Mouse (Mus musculus) hindbrain, postnatal 0 days (tissue): ENCODE results near the gene Ppil3. TPM values are rescaled to one million over a fixed set of nuclear protein-coding genes. Genes with fewer than 3 reads are reported as not detected.

Source experiments
- ATAC-seq: fragments of 200-750 bp; cut with Nextera tagmentation; 2 replicates; pipeline ENCODE4 v1.8.0; 2017; ENCODE audit warnings: mild to moderate bottlenecking, moderate TSS enrichment, moderate library complexity
- DNase-seq: peaks from one replicate; pipeline ENCODE4 v3.0.0-alpha.2; 2015; ENCODE audit warnings: low spot score
- H3K27ac ChIP-seq: fragments of 300-500 bp; sonication (generic); 2 replicates; pipeline ENCODE4 v1.5.1; 2014; ENCODE audit warnings: mild to moderate bottlenecking
- H3K27me3 ChIP-seq: fragments of 300-500 bp; sonication (generic); 2 replicates; pipeline ENCODE4 v1.6.1; 2014; ENCODE audit warnings: low read length, mixed read lengths; ENCODE audit not compliant: insufficient read depth
- H3K36me3 ChIP-seq: fragments of 300-500 bp; sonication (generic); 2 replicates; pipeline ENCODE4 v1.6.1; 2014; ENCODE audit warnings: low read length, mixed read lengths; ENCODE audit not compliant: insufficient read depth
- H3K4me1 ChIP-seq: fragments of 300-500 bp; sonication (generic); 2 replicates; pipeline ENCODE4 v1.6.1; 2014; ENCODE audit warnings: antibody characterized with exemption, low read length, mixed read lengths; ENCODE audit not compliant: insufficient read depth
- H3K4me2 ChIP-seq: fragments of 300-500 bp; sonication (generic); 2 replicates; pipeline ENCODE4 v1.6.1; 2014; ENCODE audit warnings: low read depth, mild to moderate bottlenecking, low read length, moderate library complexity, mixed read lengths
- H3K4me3 ChIP-seq: fragments of 300-500 bp; sonication (generic); 2 replicates; pipeline ENCODE4 v1.5.1; 2014; ENCODE audit warnings: low read length
- H3K9ac ChIP-seq: fragments of 300-500 bp; sonication (generic); replicated peaks from 2 replicates; pipeline ENCODE4 v1.6.1; 2014; ENCODE audit warnings: mild to moderate bottlenecking, low read length, moderate library complexity, mixed read lengths
- H3K9me3 ChIP-seq: fragments of 300-500 bp; sonication (generic); 2 replicates; pipeline ENCODE4 v1.6.1; 2016; ENCODE audit warnings: low read length, mixed read lengths
- CTCF ChIP-seq: IDR thresholded peaks from 2 replicates; pipeline ENCODE4 v1.5.1; 2016; ENCODE audit warnings: antibody characterized with exemption, control low read depth, low read depth
- WGBS: fragments of 180-500 bp; shearing (Covaris S2); extraction: QIAGEN DNeasy Blood & Tissue Kit; methylation state at CpG from one replicate; pipeline ENCODE4 v1.1.7; 2014; 5-methylcytosine and 5-hydroxymethylcytosine counted together
- polyA plus RNA-seq: library from polyadenylated mRNA; unstranded; fragments of >200 nt; fragmentation: Nextera tagmentation; extraction: Ambion mirVana; gene quantifications from 2 replicates; pipeline ENCODE4 v1.2.1, GENCODE M21; 2015
- total RNA-seq: library from RNA; depleted of rRNA; stranded (reverse); fragments of >200 nt; gene quantifications from 2 replicates; pipeline ENCODE4 v1.2.3, GENCODE M21; 2014

Gene Ppil3
- total and polyA plus RNA-seq, 2 experiments from 2014 or later: 19.4 to 45.9 TPM

- DNase-seq: no peak
- H3K4me3 ChIP-seq: no peak overlapping the region
Measured at GRCm38 (mm10) chr1:58415442-58415841, 29.8 kb downstream of the Ppil3 start.

GRCm38 (mm10) chr1:58410776-58411175 is 34.5 kb downstream of the Ppil3 start:
- ATAC-seq (no peak), DNase-seq (no peak)
- no peak for TF ChIP-seq CTCF
- H3K9ac ChIP-seq: no peak overlapping the region
- no peaks in the 10 kb centered on the region for H3K27me3 ChIP-seq
- H3K36me3 ChIP-seq: peaks cover 59% of the 10 kb centered on the region
- H3K4me3 ChIP-seq: no peak overlapping the region
- no peaks in the 10 kb centered on the region for H3K4me1 ChIP-seq
- H3K9me3 ChIP-seq: no peaks in the 10 kb centered on the region
- no peak overlapping the region for H3K4me2 ChIP-seq
- H3K27ac ChIP-seq: no peak overlapping the region
- WGBS: 90% methylated on average over 7 of the region's 7 CpGs

More at GRCm38 (mm10) chr1:58415442-58415841, 29.8 kb downstream of the Ppil3 start:
- H3K27ac ChIP-seq: no peak overlapping the region
- no peak overlapping the region for H3K9ac ChIP-seq
- H3K9me3 ChIP-seq: no peaks in the 10 kb centered on the region
- TF ChIP-seq CTCF: peak; percentile 41
- H3K27me3 ChIP-seq: no peaks in the 10 kb centered on the region
- WGBS: 23% methylated on average over 1 of the region's 1 CpGs
- ATAC-seq: no peak
- no peak overlapping the region for H3K4me2 ChIP-seq
- H3K4me1 ChIP-seq: no peaks in the 10 kb centered on the region
- H3K36me3 ChIP-seq: peaks cover 79% of the 10 kb centered on the region

DNA sequence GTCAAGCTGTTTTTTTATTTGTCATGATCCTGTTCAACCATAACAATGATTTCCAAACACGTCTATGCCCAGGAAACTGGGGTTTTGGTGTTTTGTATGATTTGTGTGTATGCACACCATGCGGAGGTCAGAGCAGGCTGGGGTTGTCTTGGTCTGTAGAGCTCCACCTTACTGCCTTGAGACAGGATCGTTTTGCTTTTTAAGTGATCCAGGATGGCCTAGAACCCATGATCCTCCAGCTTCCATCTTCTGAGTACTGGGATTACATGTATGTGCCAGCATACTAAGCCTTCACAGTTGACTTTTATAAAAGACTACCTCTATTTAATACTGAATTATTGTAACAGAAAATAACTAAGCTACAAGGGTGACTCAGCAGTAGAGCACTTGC is 35.1 kb downstream of the Ppil3 start:
- H3K9ac ChIP-seq: no peak overlapping the region
- H3K4me3 ChIP-seq: no peak overlapping the region
- DNase-seq (no peak), ATAC-seq (no peak)
- no peak for TF ChIP-seq CTCF
- no peak overlapping the region for H3K27ac ChIP-seq
- H3K36me3 ChIP-seq: peaks cover 57% of the 10 kb centered on the region
- H3K9me3 ChIP-seq: no peaks in the 10 kb centered on the region
- no peaks in the 10 kb centered on the region for H3K4me1 ChIP-seq
- H3K27me3 ChIP-seq: no peaks in the 10 kb centered on the region
- H3K4me2 ChIP-seq: no peak overlapping the region
- WGBS: 80% methylated on average over 3 of the region's 3 CpGs

GRCm38 (mm10) chr1:58409553-58410197 is 35.6 kb downstream of the Ppil3 start:
- no peak for DNase-seq
- no peak for ATAC-seq
- peaks cover 52% of the 10 kb centered on the region for H3K36me3 ChIP-seq

GRCm38 (mm10) chr1:58408141-58408540 is 37.1 kb downstream of the Ppil3 start:
- Histone ChIP-seq H3K4me1 (no peaks in the 10 kb centered on the region), H3K9me3 (no peaks in the 10 kb centered on the region), H3K36me3 (peaks cover 52% of the 10 kb centered on the region), H3K9ac (no peak overlapping the region), H3K27me3 (no peaks in the 10 kb centered on the region), H3K4me3 (no peak overlapping the region), H3K4me2 (no peak overlapping the region), H3K27ac (no peak overlapping the region)
- TF ChIP-seq CTCF: no peak
- DNase-seq (no peak), ATAC-seq (no peak)
- WGBS: 84% methylated on average over 6 of the region's 6 CpGs

More at GRCm38 (mm10) chr1:58409553-58410197, 35.6 kb downstream of the Ppil3 start:
- Histone ChIP-seq H3K27me3 (no peaks in the 10 kb centered on the region), H3K4me2 (no peak overlapping the region), H3K27ac (no peak overlapping the region), H3K4me1 (no peaks in the 10 kb centered on the region), H3K4me3 (no peak overlapping the region), H3K9me3 (no peaks in the 10 kb centered on the region), H3K9ac (no peak overlapping the region)
- TF ChIP-seq CTCF: no peak
- 82% methylated on average over 5 of the region's 5 CpGs for WGBS

GRCm38 (mm10) chr1:58407321-58407720 is 38.0 kb downstream of the Ppil3 start:
- Histone ChIP-seq H3K27ac (no peak overlapping the region), H3K4me1 (no peaks in the 10 kb centered on the region), H3K36me3 (peaks cover 52% of the 10 kb centered on the region), H3K9ac (no peak overlapping the region), H3K9me3 (no peaks in the 10 kb centered on the region), H3K4me2 (no peak overlapping the region), H3K27me3 (no peaks in the 10 kb centered on the region), H3K4me3 (no peak overlapping the region)
- 95% methylated on average over 7 of the region's 7 CpGs for WGBS
- ATAC-seq: no peak
- DNase-seq: no peak
- TF ChIP-seq CTCF: no peak

- 93% methylated on average over 5 of the region's 5 CpGs for WGBS
- H3K4me1 ChIP-seq: no peaks in the 10 kb centered on the region
- H3K4me2 ChIP-seq: no peak overlapping the region
- H3K4me3 ChIP-seq: no peak overlapping the region
- no peak for TF ChIP-seq CTCF
- H3K27ac ChIP-seq: no peak overlapping the region
- H3K9me3 ChIP-seq: no peaks in the 10 kb centered on the region
- H3K9ac ChIP-seq: no peak overlapping the region
- no peak for ATAC-seq
- no peak for DNase-seq
- peaks cover 47% of the 10 kb centered on the region for H3K36me3 ChIP-seq
- no peaks in the 10 kb centered on the region for H3K27me3 ChIP-seq
Measured at GRCm38 (mm10) chr1:58403745-58404144, 41.5 kb downstream of the Ppil3 start.
